Mouse (Mus musculus): ENCODE data around the gene Acot3.

GRCm38 (mm10) chr12:84067752-84068151, 15.8 kb downstream of the Acot3 start:
- TF ChIP-seq POLR2A (IDR thresholded peaks at IDR 0.05; ENCODE audit: extremely low read depth, insufficient read depth, low read length) (no peak), CTCF (IDR thresholded peaks at IDR 0.05; ENCODE audit: extremely low read depth, insufficient read depth, low read length) (no peak)
